Mouse (Mus musculus) layer of hippocampus, adult 9-11 months (tissue): ENCODE results near the gene Tex9.
"Not testable (repeated sequence)": the region's sequence is repeated elsewhere in the genome, so short reads cannot be mapped to it uniquely, and the experiment has no call there.

Source experiments
- DNase-seq: peaks from one replicate; pipeline ENCODE4 v3.0.0; 2022

Tex9 gene

DNA sequence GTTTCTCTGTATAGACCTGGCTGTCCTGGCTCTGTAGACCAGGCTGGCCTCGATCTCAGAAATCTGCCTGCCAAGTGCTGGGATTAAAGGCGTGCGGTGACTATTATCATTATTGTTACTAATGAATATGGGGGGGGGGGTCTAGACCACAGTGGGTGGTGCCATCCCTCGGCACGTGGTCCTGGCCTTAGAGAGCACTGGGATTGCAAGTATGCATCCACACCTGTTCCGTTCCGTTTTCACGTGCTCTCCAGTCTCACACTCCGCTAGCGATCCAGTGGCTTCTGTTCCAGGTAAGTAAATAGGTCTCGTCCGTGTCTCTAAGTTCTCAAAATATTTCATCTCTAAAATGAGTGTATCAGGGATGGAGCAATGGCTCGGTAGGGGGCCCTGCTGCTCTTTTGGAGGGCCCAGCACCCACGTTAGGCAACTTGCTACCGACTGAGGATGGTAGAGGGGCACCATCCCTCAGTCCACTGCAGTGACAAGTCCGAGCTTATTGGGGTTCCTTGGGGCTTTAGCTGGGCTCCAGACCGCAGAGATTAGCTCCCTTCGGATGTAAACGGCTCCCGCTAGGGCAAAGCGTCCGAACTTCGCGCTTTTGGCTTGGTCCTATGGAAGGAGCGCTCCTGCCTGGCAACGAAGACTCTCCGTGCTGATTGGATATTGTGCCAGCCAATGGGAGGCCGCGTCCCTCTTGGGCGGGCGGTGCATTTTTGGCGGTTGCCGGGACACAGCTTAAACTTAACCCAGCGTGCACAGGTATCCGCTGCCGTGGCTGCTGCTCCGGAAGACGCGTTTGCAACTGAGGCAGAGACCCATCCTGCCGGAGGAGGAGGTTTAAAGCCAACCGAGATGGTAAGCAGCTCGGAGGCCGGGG lies 54.0 kb downstream of the Tex9 start, which contains the start of gene Mns1:
Mns1 (plus strand) TSS at position 190 of the 880 bp plus-strand sequence.
- DNase-seq, result peak; percentile 90

DNA sequence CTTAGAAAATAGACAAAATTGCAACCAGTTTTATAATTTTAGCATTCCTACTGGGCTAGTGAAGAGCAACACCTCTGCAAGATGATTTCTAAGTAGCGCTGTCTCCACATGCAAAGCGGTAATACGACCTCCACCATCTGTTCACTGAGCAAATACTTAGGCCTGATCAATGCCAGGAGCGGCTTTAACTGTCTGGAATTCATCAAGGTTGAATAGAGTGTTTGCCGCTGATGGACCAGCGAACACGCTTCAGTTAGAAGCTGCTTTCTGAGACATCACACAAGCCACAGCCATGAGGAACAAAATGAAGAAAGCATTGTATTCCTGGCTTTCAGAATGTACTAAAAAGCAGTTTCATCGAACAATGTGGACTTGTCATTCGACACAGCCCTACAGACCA lies 57.1 kb downstream of the Tex9 start:
- no peak for DNase-seq

DNA sequence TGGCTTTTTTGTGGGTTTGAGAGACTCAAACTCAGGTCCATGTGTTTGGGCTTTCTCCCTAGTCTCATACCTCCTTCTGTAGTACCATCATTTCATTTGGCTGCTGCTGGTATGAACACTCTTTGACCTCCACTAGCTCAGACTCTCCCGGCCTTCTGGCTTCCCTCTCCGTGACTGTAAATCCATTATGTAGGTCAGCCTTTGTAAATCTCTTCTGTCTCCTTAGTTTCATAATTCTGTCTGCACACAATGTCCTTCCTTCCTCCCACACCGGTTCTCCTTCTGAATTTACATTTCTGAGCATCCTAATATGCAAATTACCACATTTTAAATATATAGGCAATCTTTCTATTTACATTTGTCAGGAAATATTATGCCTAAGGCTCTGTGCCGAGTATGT lies 64.2 kb downstream of the Tex9 start:
- DNase-seq, result no peak

DNA sequence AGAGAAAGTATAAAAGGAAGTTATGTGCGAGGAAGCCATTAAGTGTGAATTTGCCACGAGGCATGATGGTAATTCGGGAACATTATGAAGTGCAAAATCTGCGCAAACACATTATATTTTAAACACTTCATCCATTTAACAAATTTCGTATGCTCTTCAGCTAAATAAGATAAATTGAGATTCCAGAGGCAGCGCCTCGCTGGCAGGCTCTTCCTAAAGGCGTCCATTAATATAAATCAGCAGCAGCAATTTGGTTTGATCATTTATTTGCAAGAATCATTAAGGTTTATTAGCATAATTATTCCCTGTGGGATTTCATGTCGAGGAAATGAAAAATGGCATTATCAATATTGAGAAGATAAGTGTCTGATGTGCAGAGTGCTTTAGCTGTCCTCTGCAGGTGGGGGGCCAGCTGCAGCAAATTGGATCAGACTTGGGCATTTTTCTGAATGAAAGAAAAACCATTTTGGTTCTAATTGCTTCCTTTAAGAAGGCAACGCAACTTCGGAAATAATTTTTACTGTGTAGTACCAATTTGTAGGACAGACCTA lies 66.6 kb downstream of the Tex9 start:
- DNase-seq, result no peak

DNA sequence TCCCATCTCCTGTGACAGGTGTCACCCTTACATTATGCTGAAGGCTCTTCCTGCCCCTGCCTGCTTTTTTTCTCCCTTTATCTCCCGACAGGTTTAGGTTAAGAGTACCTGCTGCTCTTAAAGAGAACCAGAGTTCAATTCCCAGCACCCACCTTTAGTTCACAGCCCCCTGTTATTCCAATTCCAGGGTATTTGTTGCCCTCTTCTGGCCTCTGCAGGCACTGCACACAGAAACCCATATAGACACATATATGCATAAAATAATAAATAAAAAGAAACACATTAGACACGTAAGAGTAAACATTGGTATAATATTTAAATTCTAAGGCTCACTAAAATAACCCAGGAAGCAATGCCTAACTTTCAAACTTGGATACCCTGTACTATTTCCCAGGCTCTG lies 69.3 kb downstream of the Tex9 start:
- no peak for DNase-seq

DNA sequence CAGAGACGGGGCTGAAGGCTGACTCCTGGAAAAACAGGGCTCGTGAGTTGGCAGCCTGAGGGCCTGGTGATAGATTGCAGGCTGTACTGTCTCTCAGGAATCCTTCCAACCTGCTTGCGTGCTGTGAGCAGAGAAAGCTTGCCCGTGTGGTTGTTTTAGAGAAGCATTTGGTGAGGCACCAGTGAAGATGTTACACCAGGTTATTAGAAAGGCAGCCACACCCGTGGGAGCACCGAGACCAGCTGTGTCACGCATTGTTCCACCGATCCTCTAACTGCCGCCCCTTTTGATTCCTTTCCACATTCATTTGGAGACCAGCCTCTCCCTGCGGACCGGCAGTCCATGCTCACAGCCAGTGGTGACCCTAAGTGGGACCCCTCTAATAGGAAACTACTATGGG lies 69.7 kb downstream of the Tex9 start:
- no peak for DNase-seq

DNA sequence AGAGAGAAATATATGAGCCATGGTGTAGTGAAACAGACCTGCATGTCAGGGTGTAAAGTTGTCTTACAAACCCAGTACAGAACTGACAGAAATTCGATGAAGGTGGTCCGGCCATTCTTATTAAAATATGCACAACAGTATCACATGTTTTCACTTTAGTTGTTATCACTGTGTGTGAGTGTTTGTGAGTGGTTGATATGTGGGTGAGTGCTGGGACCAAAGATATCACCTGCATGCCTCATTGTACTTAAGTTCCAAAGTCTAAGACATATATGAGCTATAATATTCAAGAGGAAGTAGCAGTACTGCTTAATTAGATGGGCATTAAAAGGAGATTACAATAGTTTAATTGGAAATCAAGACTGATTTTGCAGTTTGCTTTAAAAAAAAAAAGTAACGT lies 71.5 kb downstream of the Tex9 start:
- no peak for DNase-seq

DNA sequence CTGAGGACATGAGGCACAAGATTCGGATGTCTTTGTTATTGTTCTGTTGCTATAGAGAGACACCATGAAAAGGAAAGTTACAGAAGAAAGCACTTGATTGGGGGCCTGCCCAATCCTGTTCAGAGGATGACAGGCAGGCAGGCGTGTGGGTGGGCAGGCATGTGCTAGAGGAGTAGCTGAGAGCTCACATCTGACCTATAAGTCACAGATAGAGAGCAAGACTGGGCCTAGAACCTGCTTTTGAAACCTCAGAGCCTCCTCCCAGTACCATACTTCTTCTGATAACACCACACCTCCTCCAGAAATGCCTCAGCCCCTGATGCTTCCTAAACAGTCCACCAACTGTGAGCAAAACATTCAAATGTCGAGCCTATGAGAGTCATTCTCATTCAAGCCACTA lies 73.6 kb downstream of the Tex9 start:
- no peak for DNase-seq

DNA sequence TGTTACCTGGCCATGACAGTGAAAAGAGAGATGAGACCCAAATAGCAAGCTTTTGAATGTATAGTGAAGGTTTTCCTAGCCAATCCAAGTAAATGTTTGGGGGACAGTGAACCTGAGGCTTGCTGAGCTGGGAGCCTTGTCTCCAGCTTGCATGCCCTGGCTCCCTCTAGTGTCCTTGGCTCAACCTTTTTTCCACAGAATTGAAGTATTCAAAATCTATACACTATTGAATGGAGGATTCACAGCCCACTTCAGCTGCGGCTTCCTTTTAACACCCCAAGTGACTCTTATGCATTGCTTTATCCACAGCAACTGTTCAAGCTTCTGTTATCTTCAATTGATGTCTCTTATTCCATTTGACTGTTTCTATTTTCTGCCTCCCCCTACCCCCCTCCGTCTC lies 80.3 kb downstream of the Tex9 start:
- no peak for DNase-seq

DNA sequence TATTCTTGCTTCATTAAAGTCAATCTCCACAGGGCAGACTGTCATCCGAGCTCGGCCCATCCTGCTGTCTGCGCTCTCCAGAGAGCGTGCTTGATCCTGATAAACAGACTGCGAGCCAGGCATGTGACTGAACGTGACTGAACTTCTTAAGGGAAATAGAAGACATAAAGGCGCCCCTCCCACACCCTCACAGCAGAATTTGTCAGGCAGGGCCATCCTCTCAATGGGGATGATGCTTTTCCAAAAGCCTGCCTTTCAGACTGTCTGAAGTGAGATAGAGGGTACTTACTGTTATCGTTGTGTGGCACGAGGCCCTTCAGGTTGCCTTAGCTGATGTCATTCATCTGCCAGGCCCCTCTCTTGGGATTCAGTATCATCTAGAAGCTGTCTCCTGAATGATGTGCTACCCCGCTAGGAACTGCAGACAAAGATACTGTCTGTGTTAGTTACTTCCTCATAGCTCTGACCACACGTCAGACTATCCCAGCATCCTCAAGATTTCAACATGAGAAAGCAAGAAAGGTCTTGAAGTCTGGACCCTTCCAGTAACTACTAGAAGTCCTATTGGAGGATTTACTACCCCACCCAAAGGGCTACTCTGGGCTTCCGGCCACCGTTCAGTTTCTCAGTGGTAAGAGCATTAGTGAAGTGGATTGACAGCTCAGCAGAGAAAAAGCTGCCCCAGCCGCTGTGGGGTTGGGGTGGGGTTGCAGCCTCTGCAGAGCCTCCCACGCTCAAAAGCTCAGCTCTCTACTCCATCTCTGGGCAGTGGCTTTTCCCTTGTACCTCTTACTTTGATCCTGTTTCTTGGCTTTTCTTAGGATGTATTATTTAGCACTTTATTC lies 82.4 kb downstream of the Tex9 start:
- DNase-seq, result no peak

DNA sequence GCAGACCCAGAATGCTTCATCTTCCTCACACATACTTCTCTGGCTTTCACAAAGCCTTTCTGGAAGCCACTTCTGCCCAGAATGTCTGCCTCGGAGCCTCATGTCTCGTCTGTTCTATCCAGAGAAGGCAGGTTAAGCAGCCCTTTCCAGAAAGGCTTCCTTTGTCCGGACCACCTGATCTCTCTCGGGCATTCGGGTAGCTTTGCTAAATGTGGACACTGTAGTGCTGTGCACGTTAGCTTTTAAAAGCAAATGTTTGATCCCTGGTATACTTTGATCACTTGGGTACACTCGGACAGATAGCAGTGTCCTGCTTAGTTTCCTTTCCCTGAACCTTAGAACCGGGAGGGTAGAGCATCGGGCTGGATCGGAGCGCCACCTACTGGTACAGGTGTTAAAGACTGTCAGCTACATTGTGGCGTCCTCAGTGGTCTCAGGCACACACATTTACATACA lies 83.9 kb downstream of the Tex9 start:
- peak; percentile 43 for DNase-seq

DNA sequence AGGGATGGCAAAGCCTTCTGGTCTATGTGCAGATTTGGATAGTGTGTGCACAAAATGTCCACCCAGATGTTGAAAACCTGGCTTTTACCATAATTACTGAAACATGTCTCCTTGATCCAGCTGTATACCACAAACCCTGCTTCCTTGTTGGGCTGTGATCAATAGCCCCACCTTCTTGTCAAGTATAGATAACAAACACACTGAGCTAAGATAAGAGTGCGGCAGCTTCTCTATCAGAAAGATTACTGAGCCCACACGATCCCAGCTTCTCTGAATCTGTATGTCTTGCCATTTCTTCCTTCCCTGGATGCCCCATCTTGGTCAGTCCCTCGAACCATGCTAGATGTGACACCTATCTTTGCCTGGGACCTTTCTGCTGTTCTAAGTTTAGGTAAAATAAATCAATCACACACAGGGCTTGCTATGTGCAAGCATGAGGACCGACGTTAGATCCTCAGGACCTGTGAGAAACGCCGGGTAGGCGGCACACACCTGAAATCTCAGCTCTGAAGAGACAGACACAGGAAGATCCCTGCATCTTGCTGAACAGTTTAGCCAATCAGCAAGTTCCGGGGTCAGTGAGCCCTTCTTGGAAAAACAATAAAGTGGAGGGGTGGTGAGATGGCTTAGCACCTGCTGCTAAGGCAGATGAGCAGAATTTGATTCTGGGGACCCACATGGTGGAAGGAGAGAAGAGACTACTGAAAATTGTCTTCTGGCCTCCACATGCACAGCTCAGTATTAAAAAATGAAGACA lies 86.0 kb downstream of the Tex9 start:
- no peak for DNase-seq

DNA sequence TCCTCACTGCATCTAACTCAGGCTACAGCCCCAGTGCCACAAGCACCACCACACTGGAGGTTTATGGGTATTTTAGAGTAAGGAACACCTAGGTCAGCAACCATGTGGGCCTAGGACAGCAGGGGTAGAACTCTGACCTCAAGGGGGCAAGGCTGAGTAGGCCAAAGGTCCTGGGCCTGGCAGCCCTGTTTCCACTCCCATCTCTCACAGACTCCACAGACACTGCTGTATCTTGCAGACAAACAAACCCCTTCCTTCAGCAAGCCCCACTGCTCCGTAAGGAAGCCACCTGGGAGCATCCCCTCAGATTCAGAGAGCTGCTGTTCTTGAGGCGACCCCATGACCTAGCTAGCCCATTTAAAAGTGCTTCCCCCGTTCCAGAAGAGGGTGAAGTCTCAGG lies 87.1 kb downstream of the Tex9 start:
- no peak for DNase-seq

DNA sequence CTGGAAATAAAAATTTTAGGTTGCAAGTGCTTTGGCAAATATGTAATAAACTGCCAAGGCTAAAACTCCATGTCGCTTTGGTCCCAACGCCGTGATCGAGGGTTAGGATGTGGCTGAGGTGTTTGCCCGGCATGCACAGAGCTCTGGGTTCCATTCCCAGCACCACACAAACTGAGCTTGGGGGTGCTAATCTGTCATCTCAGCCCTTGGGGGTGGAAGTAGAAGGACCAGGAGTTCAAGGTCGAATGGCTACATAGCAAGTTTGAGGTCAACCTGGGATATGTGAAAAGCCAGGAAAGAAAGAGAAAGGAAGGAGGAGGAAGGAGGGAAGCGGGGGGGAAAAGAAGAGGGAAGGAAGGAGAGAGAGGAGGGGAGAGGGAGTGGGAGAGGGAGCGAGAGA lies 87.6 kb downstream of the Tex9 start:
- no peak for DNase-seq

DNA sequence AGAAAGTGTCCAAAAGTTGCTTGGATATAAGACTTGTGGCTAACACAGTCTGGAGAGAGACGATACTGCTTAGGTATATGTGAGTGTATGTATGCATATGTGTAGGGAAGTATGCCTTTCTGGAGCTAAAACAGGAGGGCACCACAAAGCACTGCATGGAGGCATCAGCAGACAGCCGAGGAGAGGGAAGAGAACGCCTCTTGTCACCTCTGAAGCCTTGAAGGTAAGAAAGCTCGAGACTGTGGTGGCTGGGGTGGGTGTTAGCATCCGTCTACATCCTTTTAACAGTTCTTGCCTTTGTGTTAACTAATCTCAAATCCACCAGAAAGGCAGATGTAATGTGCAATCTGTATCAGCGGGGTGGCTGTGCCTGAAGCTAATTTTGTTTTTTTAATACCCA lies 88.6 kb downstream of the Tex9 start:
- no peak for DNase-seq

DNA sequence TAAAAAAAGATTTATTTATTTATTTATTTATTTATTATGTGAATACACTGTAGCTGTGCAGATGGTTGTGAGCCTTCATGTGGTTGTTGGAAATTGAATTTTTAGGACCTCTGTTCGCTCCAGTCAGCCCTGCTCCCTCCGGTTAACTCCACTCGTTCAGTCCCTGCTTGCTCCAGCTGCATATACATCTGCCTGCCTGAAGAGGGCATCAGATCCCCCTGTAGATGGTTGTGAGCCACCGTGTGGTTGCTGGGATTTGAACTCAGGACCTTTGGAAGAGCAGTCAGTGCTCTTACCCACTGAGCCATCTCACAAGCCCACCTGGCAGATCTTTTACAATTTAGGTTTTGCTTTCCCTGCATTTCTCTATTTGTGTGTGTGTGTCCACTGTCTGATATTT lies 90.2 kb downstream of the Tex9 start:
- DNase-seq, result not testable (repeated sequence)
